Mouse (Mus musculus): ENCODE measurements at regions not wholly inside any gene's neighbourhood (a gene's known extent, or its start where the extent isn't known, plus 50 kb on each side); places are given as distances from the start of the nearest gene placed in this dataset.

DNA sequence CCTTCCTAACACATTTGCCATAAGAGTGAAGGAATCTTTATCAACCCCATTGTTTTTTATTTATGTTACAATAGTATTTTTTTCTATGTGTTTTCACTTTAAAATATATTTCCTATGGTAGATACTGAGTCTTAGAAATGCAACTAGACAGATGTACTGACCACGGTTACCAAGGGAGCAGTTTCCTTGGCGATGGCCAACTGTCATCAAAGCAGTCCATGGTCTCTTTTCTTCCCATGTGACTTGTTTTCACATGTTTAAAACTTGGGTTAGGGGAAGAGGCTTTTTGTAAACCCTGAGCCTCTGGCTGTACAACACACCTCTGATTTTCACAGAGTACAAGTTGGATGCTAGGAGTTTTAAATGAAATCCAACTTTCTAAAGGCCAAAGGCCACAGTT, 411.9 kb upstream of the Gm765 start:
- DNase-seq (ENCODE audit: low read depth) = no peak

DNA sequence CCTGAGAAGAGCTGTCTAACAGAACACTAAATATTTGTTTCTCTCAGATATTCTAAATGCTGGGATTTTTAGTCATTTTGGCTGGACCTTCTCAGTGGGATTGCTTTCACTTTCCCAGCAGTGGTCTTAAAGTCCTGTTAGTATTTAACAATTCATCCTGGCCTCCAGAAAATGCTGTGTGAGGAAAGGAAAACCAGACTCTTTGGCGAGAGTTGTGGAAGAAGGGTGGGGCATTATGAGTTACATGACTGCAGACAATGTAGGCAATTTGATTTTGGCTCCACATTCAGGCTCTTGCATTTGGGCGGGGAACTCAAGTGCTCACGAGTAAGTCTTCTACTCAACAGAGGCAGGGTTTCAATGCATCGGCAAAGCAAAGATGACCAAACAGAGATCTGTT, 406.1 kb upstream of the Gm765 start:
- DNase-seq (ENCODE audit: low read depth) = peak; percentile 41

DNA sequence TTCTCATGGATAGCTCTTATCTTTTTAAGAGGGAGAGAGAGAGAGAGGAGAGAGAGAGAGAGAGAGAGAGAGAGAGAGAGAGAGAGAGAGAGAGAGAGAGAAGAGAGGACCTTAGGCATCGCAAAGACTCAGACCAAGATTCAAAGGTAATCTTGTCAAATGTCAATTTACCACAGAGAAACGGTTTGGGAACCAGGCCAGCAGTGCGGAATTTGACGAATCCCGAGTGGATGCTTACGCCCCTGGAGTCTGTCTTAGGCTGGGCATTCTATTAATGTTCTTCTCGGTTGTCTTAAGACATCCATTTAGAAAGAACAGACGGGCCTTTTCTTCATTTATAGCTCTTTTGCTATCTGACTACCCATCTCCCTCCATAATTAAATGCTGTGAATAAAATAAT, 404.4 kb upstream of the Gm765 start:
- peak; percentile 27 for DNase-seq (ENCODE audit: low read depth)

DNA sequence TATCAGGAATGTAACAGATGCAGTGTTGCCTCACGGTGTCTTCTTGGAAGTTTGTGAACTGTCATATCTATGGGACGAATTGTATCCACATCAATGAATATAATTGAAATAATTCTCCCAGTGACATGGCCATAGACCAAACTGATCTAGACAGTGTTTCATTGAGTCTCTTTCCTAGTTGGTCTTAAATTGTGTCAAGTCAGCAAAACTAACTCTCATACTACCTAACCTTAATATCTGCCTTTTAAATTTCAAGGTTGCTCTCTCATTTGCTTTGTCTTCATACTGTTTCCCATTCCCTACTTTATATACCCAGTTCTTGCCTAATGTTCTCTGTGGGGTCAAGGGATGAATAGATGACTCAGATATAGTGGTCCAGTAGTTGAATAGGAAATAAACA, 397.9 kb upstream of the Gm765 start:
- no peak for DNase-seq (ENCODE audit: low read depth)

DNA sequence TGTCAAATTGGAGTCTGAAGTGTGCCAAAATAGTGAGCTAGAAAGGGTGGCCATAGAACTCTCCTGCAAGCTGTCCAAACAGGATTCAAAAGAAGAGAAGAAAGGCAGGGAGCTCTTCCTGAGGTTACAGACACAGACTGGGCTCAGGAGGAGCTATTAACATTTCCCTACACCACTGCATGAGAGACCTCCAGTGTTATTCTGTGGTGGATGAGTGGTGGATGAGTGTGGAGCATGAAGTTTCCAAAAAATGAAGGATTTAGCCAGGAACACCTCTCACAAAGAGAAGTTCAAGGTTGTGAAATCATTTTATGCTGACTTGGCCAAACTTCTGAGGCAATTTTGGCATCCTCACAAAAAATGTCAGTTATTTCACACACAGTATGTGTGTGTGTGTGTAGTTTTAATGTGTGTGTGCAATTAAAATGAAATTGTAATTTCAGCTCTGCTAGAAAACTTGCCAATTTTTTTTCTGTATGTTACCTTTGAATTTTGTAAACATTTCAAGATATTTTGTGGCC, 388.5 kb upstream of the Gm765 start:
- DNase-seq (ENCODE audit: low read depth) = peak; percentile 33

DNA sequence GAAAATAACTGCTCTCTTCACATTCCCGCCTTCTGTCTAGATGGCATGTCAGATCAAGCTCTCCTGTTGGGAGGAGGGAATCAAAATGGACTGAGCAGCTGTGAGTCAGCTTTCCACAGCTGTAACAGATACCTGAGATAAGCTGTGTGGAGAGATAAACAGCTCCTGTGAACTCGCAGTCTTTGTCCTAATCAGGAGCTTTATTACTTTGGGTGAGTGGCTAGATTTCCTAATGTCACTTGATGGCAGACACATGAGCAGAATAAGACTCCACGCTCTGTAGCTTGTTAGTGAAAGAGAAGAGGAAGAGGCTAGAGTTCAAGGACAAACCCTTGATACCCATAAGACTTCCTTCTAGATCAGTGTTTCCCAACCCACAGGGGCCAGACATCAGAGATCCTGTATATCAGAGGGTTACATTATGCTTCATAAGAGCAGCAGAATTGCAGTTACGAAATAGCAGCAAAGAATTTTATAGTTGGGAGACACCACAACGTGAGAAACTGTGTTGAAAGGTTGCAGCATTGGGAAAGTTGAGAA, 384.1 kb upstream of the Gm765 start:
- no peak for DNase-seq (ENCODE audit: low read depth)

DNA sequence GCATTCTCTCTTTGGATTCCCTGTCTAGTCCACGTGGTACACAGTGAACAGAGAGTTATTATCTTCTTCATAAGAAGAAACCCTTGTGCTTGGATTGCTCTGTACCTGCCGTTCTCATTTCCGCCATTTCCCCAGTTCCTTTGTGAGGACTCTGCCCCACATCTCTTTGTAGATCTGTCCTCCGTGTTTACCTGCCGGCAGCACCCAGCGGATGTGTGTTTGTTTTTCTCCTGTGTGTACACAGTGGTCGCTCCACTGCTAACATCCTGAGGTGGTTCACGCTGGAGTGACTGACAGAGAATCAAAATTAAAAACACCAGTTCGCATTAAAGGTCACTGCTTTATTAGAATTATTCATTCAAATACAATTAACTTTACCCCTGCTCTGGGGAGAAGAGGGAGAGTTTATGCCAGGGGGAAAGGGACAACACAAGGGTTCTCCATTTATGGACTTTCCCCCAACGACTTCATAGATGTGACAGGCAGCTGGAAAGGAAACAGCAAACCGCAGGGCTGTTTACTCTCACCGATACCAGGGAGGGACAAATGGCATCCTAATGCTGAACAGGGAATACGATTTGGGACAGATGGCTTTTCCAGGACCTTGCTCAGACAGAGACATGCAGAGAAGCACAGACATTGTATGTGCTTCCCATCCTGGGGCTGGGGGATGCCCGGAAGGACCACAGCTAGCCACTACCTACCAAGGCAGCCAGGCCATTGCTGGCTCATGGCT, 362.5 kb upstream of the Gm765 start:
- DNase-seq (ENCODE audit: low read depth) = no peak

DNA sequence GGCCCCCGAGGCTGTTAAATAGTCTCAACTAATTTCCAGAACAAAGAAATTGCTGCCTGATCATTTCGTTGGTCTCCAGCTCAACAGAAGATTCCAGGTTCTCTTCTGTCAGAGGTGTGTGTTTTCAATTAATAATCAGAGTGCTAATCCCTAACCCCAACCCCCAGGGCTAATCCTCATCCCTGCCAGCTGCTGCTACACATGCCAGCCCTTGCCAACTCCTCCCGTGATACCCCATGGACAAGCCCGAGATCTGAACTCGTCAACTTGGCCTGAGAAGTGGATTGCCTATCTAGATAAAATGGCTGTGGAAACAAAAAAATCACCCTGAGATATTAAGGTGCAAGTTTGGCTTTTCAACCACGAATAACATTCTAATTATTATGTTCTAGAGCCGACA, 355.0 kb upstream of the Gm765 start:
- DNase-seq (ENCODE audit: low read depth) = no peak

DNA sequence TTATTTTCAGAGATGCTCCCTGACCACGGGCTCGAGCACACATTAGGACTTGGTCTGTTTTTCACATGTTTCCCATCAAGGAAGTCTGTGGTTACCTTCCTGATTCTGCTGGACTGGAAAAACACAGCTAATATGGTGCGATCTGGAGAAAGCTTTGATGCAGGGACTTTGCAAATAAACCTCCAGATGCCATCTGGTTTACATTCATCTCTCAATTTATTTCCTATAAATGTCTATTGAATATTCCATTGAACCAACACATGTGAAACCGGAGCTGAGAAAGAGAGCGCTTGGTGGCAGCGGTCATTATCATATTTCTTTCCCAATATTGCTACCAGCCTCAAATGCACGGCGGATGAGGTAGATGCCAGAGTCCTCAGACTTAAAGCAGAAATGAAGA, 350.9 kb upstream of the Gm765 start:
- no peak for DNase-seq (ENCODE audit: low read depth)

DNA sequence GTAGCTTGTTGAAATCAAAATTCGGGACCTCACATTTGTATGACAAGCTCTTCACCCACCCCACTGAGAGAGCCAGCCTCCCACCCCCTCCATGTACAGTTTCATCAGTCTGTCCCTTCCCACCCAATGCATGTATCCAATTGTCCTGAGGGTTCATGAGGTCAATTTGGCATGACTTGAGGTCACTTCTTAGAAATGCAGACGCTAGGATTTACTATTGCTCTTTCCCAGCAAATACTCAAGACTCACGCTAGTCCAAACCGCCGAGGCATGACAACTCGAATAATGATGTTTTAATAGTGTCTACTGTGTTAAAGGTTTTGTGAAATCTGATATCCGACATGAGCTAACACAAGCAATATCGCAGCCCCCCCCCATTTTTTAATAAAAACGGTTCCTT, 347.6 kb upstream of the Gm765 start:
- DNase-seq (ENCODE audit: low read depth) = no peak

DNA sequence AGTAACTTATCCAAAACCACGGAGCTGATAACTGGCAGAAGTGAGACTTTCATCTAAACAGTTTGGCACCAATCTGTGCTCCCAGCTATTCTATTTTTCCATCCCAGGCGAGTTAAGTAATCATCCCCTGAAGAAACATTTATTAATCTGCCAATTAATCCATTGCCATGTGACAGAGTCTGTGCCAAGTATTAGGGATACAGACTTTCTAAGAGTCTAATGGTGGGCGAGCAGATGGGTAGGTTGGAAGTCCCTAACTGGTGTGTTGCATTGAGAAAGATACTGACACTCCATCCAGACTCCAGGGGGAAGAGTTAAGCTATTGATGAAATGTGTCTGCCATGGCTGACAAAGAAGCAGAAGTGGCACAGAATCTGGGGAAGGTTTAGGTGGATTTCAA, 346.8 kb upstream of the Gm765 start:
- DNase-seq (ENCODE audit: low read depth) = no peak

DNA sequence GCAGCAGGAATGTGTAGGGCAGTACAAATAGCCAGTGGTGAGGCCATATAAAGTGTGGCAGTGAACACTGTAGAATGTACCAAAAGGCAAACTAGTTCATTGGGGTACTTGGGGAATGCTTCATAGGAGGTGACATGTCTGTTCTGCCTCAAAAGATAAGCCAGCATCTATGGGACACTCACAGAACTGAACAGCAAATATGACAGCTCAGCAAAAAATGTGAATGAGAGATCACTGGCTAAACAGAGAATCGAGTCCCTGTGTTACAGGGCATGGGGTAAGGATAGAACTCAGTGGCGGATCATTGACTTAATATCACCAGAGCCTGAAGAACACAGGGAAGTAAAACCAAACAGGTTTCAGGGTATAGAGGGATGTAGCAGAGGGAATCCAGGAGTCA, 346.1 kb upstream of the Gm765 start:
- DNase-seq (ENCODE audit: low read depth) = no peak

DNA sequence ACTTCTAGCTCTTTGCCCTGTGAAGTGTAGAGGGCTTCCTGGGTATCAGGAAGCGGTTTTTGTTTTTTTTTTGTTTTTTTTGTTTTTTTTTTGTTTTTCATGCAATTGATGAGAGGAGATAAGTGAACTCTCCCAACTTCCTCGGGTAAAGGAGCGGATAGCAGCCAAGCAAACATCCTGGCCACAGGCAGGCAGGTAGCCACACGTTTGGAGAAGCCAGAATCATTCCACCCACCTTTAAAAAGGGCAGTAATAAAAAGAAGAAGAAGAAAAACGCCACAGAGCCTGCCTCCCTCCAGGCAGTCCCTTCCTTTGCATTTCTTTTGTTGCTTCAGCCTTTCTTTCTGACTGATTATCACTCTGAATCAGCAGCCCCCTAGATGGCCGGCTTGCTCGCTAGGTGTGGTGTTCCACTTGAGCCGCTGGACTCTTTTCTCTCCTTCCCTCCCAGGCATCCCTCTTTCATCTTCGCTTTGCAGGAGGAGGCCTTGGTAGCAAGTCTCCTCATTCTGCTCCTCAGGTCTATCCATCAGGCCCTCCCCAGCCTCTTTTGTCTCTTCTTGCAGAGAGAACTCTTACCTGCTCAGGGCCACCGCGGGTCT, 323.9 kb upstream of the Gm765 start:
- no peak for DNase-seq (ENCODE audit: low read depth)

DNA sequence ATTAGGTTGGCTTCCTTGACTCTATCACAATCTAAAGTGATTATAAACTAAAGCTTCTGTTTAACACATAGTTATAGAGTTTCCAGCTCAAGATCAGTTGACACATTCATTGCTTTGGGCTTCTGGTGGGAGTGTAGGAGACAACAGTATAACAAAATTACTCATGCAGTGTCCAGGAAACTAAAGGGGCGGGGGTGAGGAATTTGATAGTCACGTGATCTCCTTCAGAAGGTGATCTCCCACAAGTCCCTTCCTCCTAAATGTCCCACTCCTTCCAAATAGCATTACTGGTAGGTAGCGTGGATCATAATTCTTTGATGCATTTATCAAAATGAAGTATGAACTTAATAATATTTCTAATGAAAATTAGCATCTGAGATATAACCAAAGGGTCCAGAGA, 309.3 kb upstream of the Gm765 start:
- no peak for DNase-seq (ENCODE audit: low read depth)

DNA sequence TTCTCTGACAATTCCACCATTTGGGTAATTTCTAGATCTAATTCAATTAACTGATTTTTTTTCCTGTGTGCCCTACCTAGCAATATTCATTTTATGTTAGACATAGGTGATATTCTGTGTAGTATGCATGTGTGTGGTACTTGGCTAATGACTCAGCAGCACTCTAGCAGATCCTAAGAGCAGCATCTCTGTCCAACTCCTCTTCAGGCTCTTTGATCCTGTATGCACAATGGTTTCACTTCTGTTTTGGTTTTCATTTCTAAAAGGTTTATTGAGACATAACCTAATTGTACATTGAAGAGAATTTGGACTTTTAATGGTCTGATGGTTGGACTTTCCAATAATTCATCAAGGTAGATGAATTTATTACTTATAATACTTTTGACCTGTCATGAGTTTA, 308.8 kb upstream of the Gm765 start:
- DNase-seq (ENCODE audit: low read depth) = no peak

DNA sequence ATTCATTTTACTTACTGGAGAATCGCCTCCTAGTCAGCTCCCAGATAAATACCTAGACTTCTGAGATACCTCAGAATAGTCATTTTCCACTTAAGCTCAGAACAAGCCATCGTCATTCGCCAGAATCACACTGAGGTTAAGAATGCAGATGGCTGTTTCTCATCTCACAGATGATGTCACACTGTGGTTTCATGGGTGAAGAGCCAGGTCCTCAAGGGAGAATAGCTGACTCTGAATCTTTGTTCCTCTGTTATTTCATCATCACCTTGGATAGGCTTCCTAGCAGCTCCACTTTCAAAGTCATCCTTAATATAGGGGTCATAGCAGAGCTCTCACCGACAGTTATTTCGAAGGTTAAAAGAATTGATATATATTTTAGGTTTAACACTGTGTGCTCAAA, 297.8 kb upstream of the Gm765 start:
- no peak for DNase-seq (ENCODE audit: low read depth)

DNA sequence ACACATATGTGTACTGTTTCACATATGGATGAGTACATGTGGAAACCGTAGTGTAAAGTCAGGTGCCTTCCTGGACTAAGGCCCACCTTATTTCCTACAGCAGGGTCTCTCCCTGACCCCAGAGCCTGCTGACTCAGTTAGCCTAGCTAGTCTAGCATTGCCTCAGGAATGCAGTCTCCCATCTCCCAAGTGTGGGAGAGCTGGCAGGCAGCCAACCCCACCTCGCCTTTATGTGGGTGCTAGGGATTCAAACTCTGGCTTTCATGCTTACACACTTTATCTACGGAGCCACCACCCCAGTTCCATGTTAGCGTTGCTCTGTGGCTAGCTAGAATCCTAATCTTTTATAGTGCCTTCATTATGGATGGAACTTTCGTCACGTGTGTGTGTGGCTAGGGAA, 293.3 kb upstream of the Gm765 start:
- DNase-seq (ENCODE audit: low read depth) = peak; percentile 30

DNA sequence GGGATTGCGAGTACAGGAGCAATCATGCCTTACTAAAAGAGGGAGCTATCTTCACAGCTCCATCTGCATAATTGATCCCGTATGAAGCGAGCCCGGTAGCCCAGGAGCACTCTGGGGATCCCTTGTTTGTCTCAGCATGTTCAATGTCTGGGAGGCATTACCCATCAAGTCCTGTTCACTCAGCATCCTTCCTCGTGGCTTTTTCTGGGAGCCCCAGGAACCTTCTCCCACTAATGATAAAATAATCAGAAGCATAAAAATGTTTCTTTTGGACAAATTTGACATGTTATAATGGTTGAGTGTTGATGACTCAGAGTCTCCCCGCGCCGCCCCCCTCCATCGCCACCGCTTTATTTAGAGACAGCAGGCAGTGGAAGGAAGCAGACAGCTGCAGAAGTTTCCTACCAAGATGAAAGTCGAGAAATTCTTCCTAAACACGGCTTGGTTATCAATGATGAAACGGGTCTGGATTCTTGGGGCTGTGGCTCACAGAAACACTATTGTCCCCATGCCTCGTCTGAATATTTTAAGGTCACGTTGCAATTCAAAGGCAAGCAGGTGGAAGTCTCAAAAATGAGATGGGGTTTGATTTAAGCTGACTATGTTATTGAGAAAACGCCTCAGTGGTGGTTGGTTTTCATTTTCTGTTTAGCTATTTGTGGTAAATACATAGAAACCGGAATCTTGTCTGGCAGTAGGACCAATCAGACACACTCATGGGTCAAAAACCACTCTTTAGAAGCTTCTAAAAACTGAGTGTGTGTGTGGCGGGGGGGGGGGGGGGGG, 289.9 kb upstream of the Gm765 start:
- peak; percentile 54 for DNase-seq (ENCODE audit: low read depth)

DNA sequence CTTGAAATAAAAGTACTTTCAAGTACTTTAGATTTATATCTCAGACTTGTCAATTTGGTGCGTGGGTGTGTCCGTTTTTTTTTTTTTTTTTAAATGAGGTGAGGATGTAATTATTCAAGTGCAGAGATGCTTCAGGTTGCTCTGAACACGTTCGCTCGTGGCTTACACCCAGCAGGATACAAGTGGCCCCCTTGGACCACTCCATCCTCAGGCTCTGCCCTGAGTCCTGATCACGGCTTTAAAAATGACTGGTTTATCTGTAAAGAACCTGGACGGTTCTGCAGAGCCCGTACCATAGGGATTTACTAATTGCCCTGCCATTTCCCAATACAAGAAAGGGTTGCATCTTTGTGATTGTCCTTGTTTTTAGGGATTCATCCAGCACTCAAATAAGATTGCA, 288.7 kb upstream of the Gm765 start:
- DNase-seq (ENCODE audit: low read depth) = no peak

DNA sequence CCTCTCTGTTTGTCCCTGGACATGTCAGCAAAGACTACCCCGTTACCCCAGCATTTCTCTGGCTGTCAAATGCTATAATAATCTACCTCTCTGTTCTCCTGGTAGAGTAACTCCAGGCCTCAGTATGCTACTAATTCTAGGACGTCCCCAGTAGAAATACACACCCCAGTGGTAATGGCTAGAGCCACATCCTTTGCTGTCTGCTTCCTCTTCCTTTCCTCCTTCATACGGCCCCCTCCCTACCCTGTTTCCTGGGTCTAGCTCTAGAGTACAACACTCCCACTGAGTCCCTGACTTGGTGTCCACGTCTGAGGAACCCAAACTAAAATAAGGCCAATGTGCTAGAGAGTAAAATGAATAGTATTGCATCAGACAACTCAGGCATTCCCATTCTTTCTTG, 287.1 kb upstream of the Gm765 start:
- no peak for DNase-seq (ENCODE audit: low read depth)

DNA sequence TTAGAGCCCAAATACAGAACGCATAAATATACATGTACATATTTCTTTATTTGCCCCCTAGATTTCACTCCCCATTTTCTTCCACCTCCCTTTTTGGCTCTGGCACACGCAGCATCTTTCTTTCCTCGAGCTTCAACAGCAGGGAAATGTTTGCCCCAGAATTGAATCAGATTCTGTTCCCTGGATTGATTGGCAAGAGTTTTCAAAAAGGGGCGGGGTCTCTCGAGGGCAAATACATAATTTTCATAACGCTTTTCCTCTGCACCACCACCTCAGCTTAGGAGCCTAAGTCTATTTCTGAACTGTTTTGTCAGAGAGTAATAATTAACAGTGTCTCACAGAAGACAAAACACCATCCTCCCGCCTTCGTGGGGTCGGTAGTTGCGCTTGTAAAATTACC, 283.9 kb upstream of the Gm765 start:
- DNase-seq (ENCODE audit: low read depth) = no peak

DNA sequence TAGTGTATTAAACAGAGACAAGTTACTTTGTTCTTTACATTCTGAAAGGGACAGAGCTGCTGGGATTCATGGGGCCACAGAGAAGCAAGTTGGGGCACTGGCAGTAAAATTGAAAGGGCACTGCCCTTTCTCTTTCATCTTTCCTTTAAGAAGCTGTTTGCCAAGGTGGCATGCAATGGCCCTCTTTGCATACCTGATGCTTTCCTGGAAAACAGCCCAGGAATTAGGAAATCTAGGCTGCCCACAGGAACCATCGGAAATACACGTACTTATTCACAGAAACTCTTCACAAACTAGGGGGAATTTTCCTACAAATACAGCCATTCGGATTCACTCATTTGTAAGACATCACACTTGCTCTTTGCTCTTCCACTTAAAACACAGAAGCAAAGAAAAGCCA, 278.3 kb upstream of the Gm765 start:
- no peak for DNase-seq (ENCODE audit: low read depth)

DNA sequence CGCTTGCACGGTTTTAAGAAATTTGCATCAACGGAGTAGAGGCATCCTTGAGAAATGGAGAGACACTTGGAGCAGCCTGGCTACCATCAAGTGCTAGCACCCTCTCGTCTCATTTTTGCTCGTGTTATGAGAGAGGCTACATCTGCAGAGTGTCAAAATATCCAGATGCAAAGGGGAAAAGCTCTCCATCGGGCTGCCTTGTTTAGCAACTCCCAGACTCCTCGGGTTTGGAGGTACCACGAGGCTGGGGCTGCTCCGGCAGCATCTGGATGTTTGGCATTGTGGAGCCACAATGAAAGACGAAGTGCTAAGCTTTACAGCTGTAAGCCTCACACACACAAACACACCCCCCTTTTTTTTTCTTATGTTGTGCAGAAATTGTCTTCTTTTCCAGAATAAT, 270.5 kb upstream of the Gm765 start:
- DNase-seq (ENCODE audit: low read depth) = no peak
